Mouse (Mus musculus): ENCODE data around the gene Kpna7. TPM values are rescaled to one million over a fixed set of nuclear protein-coding genes. Genes with fewer than 3 reads are reported as not detected.

The Kpna7 gene
- polyA plus RNA-seq, 1 experiment from 2014 or later, result not detected

GRCm38 (mm10) chr5:144998491-144998890 is 85.3 kb downstream of the Kpna7 start:
- peak; percentile 11 for DNase-seq (ENCODE audit: low spot score)
- 31% methylated on average over 2 of the region's 2 CpGs for WGBS

GRCm38 (mm10) chr5:144990481-144990880 is 93.3 kb downstream of the Kpna7 start:
- Histone ChIP-seq H3K4me1 (replicated peaks) (no peaks in the 10 kb centered on the region), H3K36me3 (no peaks in the 10 kb centered on the region), H3K4me3 (no peak overlapping the region), H3K27ac (no peak overlapping the region), H3K9me3 (no peaks in the 10 kb centered on the region), H3K27me3 (ENCODE audit: insufficient read depth, poor library complexity, severe bottlenecking) (no peaks in the 10 kb centered on the region)
- 83% methylated on average over 5 of the region's 5 CpGs for WGBS
- no peak for DNase-seq (ENCODE audit: low spot score)

More at GRCm38 (mm10) chr5:144998491-144998890, 85.3 kb downstream of the Kpna7 start:
- no peaks in the 10 kb centered on the region for H3K36me3 ChIP-seq
- no peak overlapping the region for H3K4me3 ChIP-seq
- no peaks in the 10 kb centered on the region for H3K4me1 ChIP-seq (replicated peaks)
- H3K9me3 ChIP-seq, result no peaks in the 10 kb centered on the region
- no peak overlapping the region for H3K27ac ChIP-seq
- no peaks in the 10 kb centered on the region for H3K27me3 ChIP-seq (ENCODE audit: insufficient read depth, poor library complexity, severe bottlenecking)

- Histone ChIP-seq H3K27me3 (ENCODE audit: insufficient read depth, poor library complexity, severe bottlenecking) (no peaks in the 10 kb centered on the region), H3K4me3 (no peak overlapping the region), H3K9me3 (no peaks in the 10 kb centered on the region), H3K36me3 (no peaks in the 10 kb centered on the region), H3K4me1 (replicated peaks) (no peaks in the 10 kb centered on the region), H3K27ac (no peak overlapping the region)
- no peak for DNase-seq (ENCODE audit: low spot score)
- WGBS, result 68% methylated on average over 2 of the region's 2 CpGs
These were observed 93.8 kb downstream of the Kpna7 start for GRCm38 (mm10) chr5:144990051-144990450.

- no peaks in the 10 kb centered on the region for H3K4me1 ChIP-seq (replicated peaks)
- no peak overlapping the region for H3K4me3 ChIP-seq
- peaks cover 7% of the 10 kb centered on the region for H3K9me3 ChIP-seq
- WGBS, result 87% methylated on average over 4 of the region's 4 CpGs
- no peak for DNase-seq (ENCODE audit: low spot score)
- no peak overlapping the region for H3K27ac ChIP-seq
- no peaks in the 10 kb centered on the region for H3K36me3 ChIP-seq
- H3K27me3 ChIP-seq (ENCODE audit: insufficient read depth, poor library complexity, severe bottlenecking), result no peaks in the 10 kb centered on the region
These were observed 94.8 kb downstream of the Kpna7 start for GRCm38 (mm10) chr5:144989061-144989405.

GRCm38 (mm10) chr5:144988340-144989060 is 95.3 kb downstream of the Kpna7 start:
- Histone ChIP-seq H3K27ac (no peak overlapping the region), H3K36me3 (no peaks in the 10 kb centered on the region), H3K27me3 (ENCODE audit: insufficient read depth, poor library complexity, severe bottlenecking) (no peaks in the 10 kb centered on the region), H3K4me1 (replicated peaks) (no peaks in the 10 kb centered on the region), H3K9me3 (peaks cover 12% of the 10 kb centered on the region), H3K4me3 (no peak overlapping the region)
- WGBS, result 53% methylated on average over 9 of the region's 9 CpGs
- peak; percentile 46 for DNase-seq (ENCODE audit: low spot score)

GRCm38 (mm10) chr5:144987561-144987960 is 96.3 kb downstream of the Kpna7 start:
- 88% methylated on average over 13 of the region's 13 CpGs for WGBS
- H3K4me1 ChIP-seq (replicated peaks), result no peaks in the 10 kb centered on the region
- no peaks in the 10 kb centered on the region for H3K36me3 ChIP-seq
- no peaks in the 10 kb centered on the region for H3K27me3 ChIP-seq (ENCODE audit: insufficient read depth, poor library complexity, severe bottlenecking)
- no peak overlapping the region for H3K4me3 ChIP-seq
- no peak for DNase-seq (ENCODE audit: low spot score)
- no peak overlapping the region for H3K27ac ChIP-seq
- peaks cover 20% of the 10 kb centered on the region for H3K9me3 ChIP-seq

- no peaks in the 10 kb centered on the region for H3K27me3 ChIP-seq (ENCODE audit: insufficient read depth, poor library complexity, severe bottlenecking)
- WGBS, result 91% methylated on average over 5 of the region's 5 CpGs
- no peak overlapping the region for H3K27ac ChIP-seq
- H3K9me3 ChIP-seq, result peaks cover 20% of the 10 kb centered on the region
- no peak overlapping the region for H3K4me3 ChIP-seq
- H3K4me1 ChIP-seq (replicated peaks), result no peaks in the 10 kb centered on the region
- H3K36me3 ChIP-seq, result no peaks in the 10 kb centered on the region
- DNase-seq (ENCODE audit: low spot score), result no peak
These were observed 99.0 kb downstream of the Kpna7 start for GRCm38 (mm10) chr5:144984839-144985238.

- 93% methylated on average over 3 of the region's 3 CpGs for WGBS
- H3K4me3 ChIP-seq, result no peak overlapping the region
- H3K27ac ChIP-seq, result no peak overlapping the region
- H3K27me3 ChIP-seq (ENCODE audit: insufficient read depth, poor library complexity, severe bottlenecking), result no peaks in the 10 kb centered on the region
- peaks cover 20% of the 10 kb centered on the region for H3K9me3 ChIP-seq
- H3K36me3 ChIP-seq, result no peaks in the 10 kb centered on the region
- DNase-seq (ENCODE audit: low spot score), result no peak
- H3K4me1 ChIP-seq (replicated peaks), result no peaks in the 10 kb centered on the region
These were observed 100.6 kb downstream of the Kpna7 start for GRCm38 (mm10) chr5:144983227-144983626.

- peaks cover 13% of the 10 kb centered on the region; the same call in 1 of the 2 replicates for H3K9me3 ChIP-seq
- H3K4me3 ChIP-seq, result no peak overlapping the region
- no peaks in the 10 kb centered on the region for H3K27me3 ChIP-seq (ENCODE audit: insufficient read depth, poor library complexity, severe bottlenecking)
- DNase-seq (ENCODE audit: low spot score), result no peak
- H3K27ac ChIP-seq, result no peak overlapping the region
- H3K36me3 ChIP-seq, result no peaks in the 10 kb centered on the region
- 81% methylated on average over 6 of the region's 6 CpGs for WGBS
- H3K4me1 ChIP-seq (replicated peaks), result no peaks in the 10 kb centered on the region
These were observed 104.7 kb downstream of the Kpna7 start for GRCm38 (mm10) chr5:144979110-144979509.

GRCm38 (mm10) chr5:144978533-144979107 is 105.2 kb downstream of the Kpna7 start:
- Histone ChIP-seq H3K36me3 (no peaks in the 10 kb centered on the region), H3K27me3 (ENCODE audit: insufficient read depth, poor library complexity, severe bottlenecking) (no peaks in the 10 kb centered on the region), H3K9me3 (peaks cover 8% of the 10 kb centered on the region; the same call in 1 of the 2 replicates), H3K4me3 (no peak overlapping the region), H3K4me1 (replicated peaks) (no peaks in the 10 kb centered on the region), H3K27ac (no peak overlapping the region)
- no peak for DNase-seq (ENCODE audit: low spot score)
- 84% methylated on average over 10 of the region's 10 CpGs for WGBS

- 89% methylated on average over 3 of the region's 3 CpGs for WGBS
- no peak overlapping the region for H3K4me3 ChIP-seq
- no peaks in the 10 kb centered on the region for H3K9me3 ChIP-seq
- peaks cover 17% of the 10 kb centered on the region for H3K27me3 ChIP-seq (ENCODE audit: insufficient read depth, poor library complexity, severe bottlenecking)
- H3K4me1 ChIP-seq (replicated peaks), result peaks cover 4% of the 10 kb centered on the region
- no peaks in the 10 kb centered on the region for H3K36me3 ChIP-seq
- DNase-seq (ENCODE audit: low spot score), result no peak
- no peak overlapping the region for H3K27ac ChIP-seq
These were observed 112.6 kb downstream of the Kpna7 start for GRCm38 (mm10) chr5:144971266-144971665.

- 1% methylated on average over 89 of the region's 89 CpGs for WGBS
These were observed 118.0 kb downstream of the Kpna7 start, which contains the start of gene Smurf1 for GRCm38 (mm10) chr5:144965639-144966351. Gene Smurf1, minus strand, starts transcription at chr5:144965847.

More at GRCm38 (mm10) chr5:144965639-144966351, 118.0 kb downstream of the Kpna7 start, which contains the start of gene Smurf1:
- Histone ChIP-seq H3K4me1 (replicated peaks) (peaks cover 28% of the 10 kb centered on the region), H3K9me3 (no peaks in the 10 kb centered on the region), H3K27me3 (ENCODE audit: insufficient read depth, poor library complexity, severe bottlenecking) (peaks cover 18% of the 10 kb centered on the region), H3K36me3 (no peaks in the 10 kb centered on the region), H3K27ac (peak within 1 kb of the TSS; percentile 93), H3K4me3 (peak within 1 kb of the TSS; percentile 86)
- peak; percentile 90 for DNase-seq (ENCODE audit: low spot score)
